Mouse (Mus musculus) CH12.LX (cell line): Measurements from ENCODE around the gene Zfp658.

Experiments used
- BHLHE40 ChIP-seq: IDR thresholded peaks from 2 replicates; pipeline ENCODE4 v1.6.1; 2011; ENCODE audit warnings: mild to moderate bottlenecking, low read depth, low read length, improper control_type of control experiment
- CTCF ChIP-seq, 2 experiments: IDR thresholded peaks in 1 of 2; conservative IDR thresholded peaks in 1 of 2; 2 replicates each; pipeline ENCODE4 v1.5.1; 2011 to 2012; ENCODE audit warnings: low read depth in 2 of 2, low read length in 2 of 2, improper control_type of control experiment in 1 of 2, inconsistent platforms in 1 of 2, mild to moderate bottlenecking in 1 of 2, moderate library complexity in 1 of 2
- EP300 ChIP-seq: IDR thresholded peaks from 2 replicates; pipeline ENCODE4 v1.6.1; 2011; ENCODE audit warnings: low read length, improper control_type of control experiment
- ETS1 ChIP-seq: conservative IDR thresholded peaks from 2 replicates; pipeline ENCODE4 v1.6.1; 2012; ENCODE audit warnings: low read depth, mild to moderate bottlenecking, inconsistent platforms, low read length, improper control_type of control experiment, moderate library complexity
- JUND ChIP-seq: conservative IDR thresholded peaks from 2 replicates; pipeline ENCODE4 v1.6.1; 2011; ENCODE audit warnings: low read depth, low read length, improper control_type of control experiment
- KAT2A ChIP-seq: IDR thresholded peaks from 2 replicates; pipeline ENCODE4 v1.6.1; 2012; ENCODE audit warnings: low read length, improper control_type of control experiment, inconsistent platforms; ENCODE audit not compliant: insufficient replicate concordance
- MAX ChIP-seq: IDR thresholded peaks from 2 replicates; pipeline ENCODE4 v1.6.1; 2011; ENCODE audit warnings: low read length, improper control_type of control experiment
- POLR2A ChIP-seq: IDR thresholded peaks from 2 replicates; pipeline ENCODE4 v1.6.1; 2011; ENCODE audit warnings: low read depth, mild to moderate bottlenecking, improper control_type of control experiment, low read length
- POLR2AphosphoS2 ChIP-seq: IDR thresholded peaks from 2 replicates; pipeline ENCODE4 v1.6.1; 2011; ENCODE audit warnings: low read depth, low read length, improper control_type of control experiment
- TBP ChIP-seq: conservative IDR thresholded peaks from 2 replicates; pipeline ENCODE4 v1.6.1; 2011; ENCODE audit warnings: low read depth, low read length, improper control_type of control experiment
- TCF12 ChIP-seq: IDR thresholded peaks from 2 replicates; pipeline ENCODE4 v1.6.1; 2014; ENCODE audit warnings: low read depth, mild to moderate bottlenecking, inconsistent platforms, low read length, improper control_type of control experiment
- ZC3H11A ChIP-seq: IDR thresholded peaks from 2 replicates; pipeline ENCODE4 v1.6.1; 2012; ENCODE audit warnings: low read depth, mild to moderate bottlenecking, inconsistent platforms, low read length, improper control_type of control experiment
- ZNF384 ChIP-seq: IDR thresholded peaks from 2 replicates; pipeline ENCODE4 v1.6.1; 2012; ENCODE audit warnings: low read depth, low read length, improper control_type of control experiment, inconsistent platforms

GRCm38 (mm10) chr7:43601884-43602283, 39.8 kb downstream of the Zfp658 start:
- TF ChIP-seq KAT2A (no peak), EP300 (no peak), JUND (no peak), ETS1 (no peak), ZC3H11A (no peak), CTCF (conservative IDR thresholded peaks at IDR 0.05 in 1 of 2, IDR thresholded peaks at IDR 0.05 in 1 of 2; ENCODE audit: low read depth in 2 of 2, low read length in 2 of 2) (no peak), TBP (no peak), POLR2AphosphoS2 (no peak), POLR2A (no peak), MAX (no peak), ZNF384 (no peak), TCF12 (no peak), BHLHE40 (no peak)
